Mouse (Mus musculus) limb, embryonic 12.5 days (tissue): ENCODE measurements at regions not wholly inside any gene's neighbourhood (a gene's known extent, or its start where the extent isn't known, plus 50 kb on each side); places are given as distances from the start of the nearest gene placed in this dataset.
A peak's percentile ranks its signal among the peaks of the same experiment; 100 is the strongest.

ENCODE experiments used
- ATAC-seq: fragments of 200-750 bp; cut with Nextera tagmentation; 2 replicates; pipeline ENCODE4 v1.8.0; 2017; ENCODE audit warnings: low read depth, moderate TSS enrichment; ENCODE audit not compliant: insufficient number of reproducible peaks, insufficient read depth, low FRiP score, low TSS enrichment
- H3K27ac ChIP-seq: fragments of 300-500 bp; sonication (generic); 2 replicates; pipeline ENCODE4 v1.5.1; 2016; ENCODE audit warnings: mild to moderate bottlenecking, moderate library complexity
- H3K27me3 ChIP-seq: fragments of 300-500 bp; sonication (generic); 2 replicates; pipeline ENCODE4 v1.6.1; 2016; ENCODE audit warnings: mild to moderate bottlenecking, moderate library complexity
- H3K36me3 ChIP-seq: fragments of 300-500 bp; sonication (generic); 2 replicates; pipeline ENCODE4 v1.6.1; 2016; ENCODE audit warnings: mild to moderate bottlenecking, moderate library complexity
- H3K4me1 ChIP-seq: fragments of 300-500 bp; sonication (generic); replicated peaks from 2 replicates; pipeline ENCODE4 v1.6.1; 2016
- H3K4me2 ChIP-seq: fragments of 300-500 bp; sonication (generic); 2 replicates; pipeline ENCODE4 v1.6.1; 2016; ENCODE audit warnings: mild to moderate bottlenecking, moderate library complexity
- H3K4me3 ChIP-seq: fragments of 300-500 bp; sonication (generic); replicated peaks from 2 replicates; pipeline ENCODE4 v1.5.1; 2016; ENCODE audit warnings: mild to moderate bottlenecking
- H3K9ac ChIP-seq: fragments of 300-500 bp; sonication (generic); replicated peaks from 2 replicates; pipeline ENCODE4 v1.6.1; 2016; ENCODE audit warnings: mild to moderate bottlenecking, moderate library complexity
- H3K9me3 ChIP-seq: fragments of 300-500 bp; sonication (generic); 2 replicates; pipeline ENCODE4 v1.6.1; 2016; ENCODE audit warnings: mild to moderate bottlenecking, moderate library complexity
- WGBS: fragments of 180-500 bp; shearing (Covaris S2); methylation state at CpG from one replicate; pipeline ENCODE4 v1.1.7; 2016; 5-methylcytosine and 5-hydroxymethylcytosine counted together

DNA sequence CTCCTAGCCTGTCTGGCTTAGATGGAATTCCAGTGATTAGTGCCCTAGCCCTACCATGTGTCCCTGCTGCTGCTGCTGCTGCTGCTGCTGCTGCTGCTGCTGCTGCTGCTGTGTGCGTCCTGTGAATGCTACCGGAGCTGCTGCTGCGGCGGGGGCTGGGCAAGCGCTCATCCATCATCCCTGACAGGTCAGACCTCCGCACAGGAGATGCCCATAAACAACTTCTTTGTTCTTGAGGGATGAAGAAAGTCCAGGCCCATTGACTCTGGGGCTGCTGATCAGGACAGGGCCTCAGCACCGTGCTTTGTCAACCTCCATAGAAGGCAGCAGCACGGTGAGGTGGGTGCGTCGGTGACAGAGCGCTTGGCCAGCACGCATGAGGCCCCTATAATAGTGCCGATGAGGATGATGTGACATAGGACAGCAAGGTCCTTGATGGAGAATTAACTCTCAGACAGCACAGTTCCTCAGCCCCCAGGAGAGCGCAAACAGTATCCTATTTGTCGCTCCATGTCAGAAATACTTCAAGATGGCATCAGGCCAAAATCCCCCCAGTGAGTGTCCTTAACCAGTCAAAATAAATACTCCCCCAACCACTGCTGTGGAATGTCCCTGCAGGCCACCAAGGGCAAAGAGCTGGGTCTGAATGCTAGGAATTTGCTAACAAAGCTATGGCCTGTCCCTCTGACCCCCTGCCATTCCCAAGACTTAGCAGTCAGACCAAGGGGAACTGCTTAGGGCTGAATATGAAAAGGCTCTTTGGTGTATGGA is 95.1 kb upstream of the Errfi1 start:
- peak overlapping the region; percentile 35 for H3K4me2 ChIP-seq
- peak overlapping the region; percentile 80 for H3K27ac ChIP-seq
- peaks cover 25% of the 10 kb centered on the region for H3K4me1 ChIP-seq
- WGBS, result 12% methylated on average over 15 of the region's 15 CpGs
- no peaks in the 10 kb centered on the region for H3K27me3 ChIP-seq
- no peaks in the 10 kb centered on the region for H3K36me3 ChIP-seq
- no peak overlapping the region for H3K4me3 ChIP-seq
- peak; percentile 49; the same call in 1 of the 2 replicates for ATAC-seq
- H3K9ac ChIP-seq, result 0 out of 2 replicates have a peak overlapping the region, but pooled peaks have one; percentile 32
- no peaks in the 10 kb centered on the region for H3K9me3 ChIP-seq

DNA sequence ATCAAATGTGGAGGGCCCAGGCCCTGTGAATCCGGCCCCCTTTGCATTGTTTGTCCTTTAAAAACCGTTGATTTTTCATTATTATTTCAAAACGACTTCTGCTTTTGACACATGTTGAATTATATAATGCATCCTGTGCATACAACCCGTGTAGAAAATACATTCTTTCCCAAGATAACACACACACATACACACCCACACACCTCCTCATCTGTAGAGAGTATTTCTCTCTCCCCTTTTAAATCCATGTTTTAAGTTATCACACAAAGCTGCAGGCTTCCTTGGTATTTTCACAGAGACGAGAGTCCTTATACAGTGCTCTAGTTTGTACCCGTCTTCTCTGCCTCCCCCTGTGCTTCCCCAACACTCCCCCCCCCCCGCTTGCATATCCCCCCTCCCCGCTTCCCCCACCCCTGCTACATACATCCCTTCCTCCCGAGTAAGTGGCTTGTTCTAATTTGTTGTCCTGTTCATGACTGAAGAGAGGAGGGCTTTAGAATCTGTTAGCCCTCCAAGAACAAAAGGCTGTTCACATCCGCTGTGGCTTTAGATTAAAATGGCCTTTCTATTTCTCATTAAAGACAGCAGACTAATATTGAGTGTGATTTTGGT is 95.8 kb upstream of the Errfi1 start:
- WGBS, result 40% methylated on average over 10 of the region's 10 CpGs
- Histone ChIP-seq H3K4me1 (peaks cover 25% of the 10 kb centered on the region), H3K27ac (peak overlapping the region; percentile 80), H3K9ac (0 out of 2 replicates have a peak overlapping the region, but pooled peaks have one; percentile 32), H3K4me3 (no peak overlapping the region), H3K9me3 (no peaks in the 10 kb centered on the region), H3K4me2 (peak overlapping the region; percentile 35), H3K36me3 (no peaks in the 10 kb centered on the region), H3K27me3 (no peaks in the 10 kb centered on the region)
- ATAC-seq, result no peak

DNA sequence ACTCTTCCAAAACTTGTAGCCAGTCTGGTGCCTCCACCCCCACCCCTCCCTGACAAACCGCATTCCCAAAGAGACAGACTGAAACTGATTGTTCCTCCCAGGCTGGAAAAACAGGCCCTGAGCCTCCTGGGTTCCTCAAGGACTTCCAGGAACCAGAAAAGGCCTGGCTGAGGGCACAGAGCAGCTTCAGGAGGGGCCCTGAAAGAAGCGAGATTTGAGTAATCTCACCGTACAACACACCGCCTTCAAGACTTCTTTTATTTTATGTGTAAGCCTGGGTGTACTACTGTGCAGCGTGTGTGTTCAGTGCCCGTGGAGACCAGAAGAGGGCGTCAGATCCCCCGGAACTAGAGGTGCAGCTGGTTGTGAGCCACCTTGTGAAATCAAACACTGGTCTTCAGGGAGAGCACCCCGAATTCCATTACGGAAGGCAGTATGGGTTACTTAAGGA is 96.4 kb upstream of the Errfi1 start:
- no peak overlapping the region for H3K9ac ChIP-seq
- peak overlapping the region; percentile 35; the same call in 1 of the 2 replicates for H3K27ac ChIP-seq
- 81% methylated on average over 10 of the region's 10 CpGs for WGBS

DNA sequence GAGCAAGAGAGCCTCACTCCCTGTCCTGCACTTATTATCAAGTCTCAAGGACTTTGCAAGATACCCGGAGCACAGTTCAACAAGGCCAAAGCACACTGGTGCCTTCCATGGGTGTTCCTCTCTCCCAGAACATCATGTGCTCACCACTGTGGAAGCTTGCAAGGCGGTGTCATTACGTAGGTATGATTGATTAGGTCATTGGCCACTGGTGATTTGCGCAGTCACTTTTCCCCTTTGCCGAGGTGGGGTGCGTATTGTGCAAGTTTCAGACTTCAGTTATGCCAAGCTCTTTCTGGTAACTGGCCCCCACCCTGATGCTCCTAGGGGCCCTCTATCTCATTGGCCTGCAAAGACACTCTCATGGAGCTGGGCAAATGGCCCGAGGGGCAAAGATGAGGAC is 98.3 kb upstream of the Errfi1 start:
- H3K36me3 ChIP-seq, result no peaks in the 10 kb centered on the region
- no peak overlapping the region for H3K27ac ChIP-seq
- no peaks in the 10 kb centered on the region for H3K9me3 ChIP-seq
- H3K27me3 ChIP-seq, result no peaks in the 10 kb centered on the region
- peaks cover 34% of the 10 kb centered on the region for H3K4me1 ChIP-seq
- no peak for ATAC-seq
- no peak overlapping the region for H3K4me3 ChIP-seq
- H3K9ac ChIP-seq, result no peak overlapping the region
- WGBS, result 93% methylated on average over 7 of the region's 7 CpGs
- H3K4me2 ChIP-seq, result no peak overlapping the region

More for the DNA sequence above, 96.4 kb upstream of the Errfi1 start:
- peaks cover 25% of the 10 kb centered on the region for H3K4me1 ChIP-seq
- no peak overlapping the region for H3K4me3 ChIP-seq
- no peaks in the 10 kb centered on the region for H3K9me3 ChIP-seq
- ATAC-seq, result no peak
- H3K36me3 ChIP-seq, result no peaks in the 10 kb centered on the region
- H3K27me3 ChIP-seq, result no peaks in the 10 kb centered on the region
- H3K4me2 ChIP-seq, result no peak overlapping the region

DNA sequence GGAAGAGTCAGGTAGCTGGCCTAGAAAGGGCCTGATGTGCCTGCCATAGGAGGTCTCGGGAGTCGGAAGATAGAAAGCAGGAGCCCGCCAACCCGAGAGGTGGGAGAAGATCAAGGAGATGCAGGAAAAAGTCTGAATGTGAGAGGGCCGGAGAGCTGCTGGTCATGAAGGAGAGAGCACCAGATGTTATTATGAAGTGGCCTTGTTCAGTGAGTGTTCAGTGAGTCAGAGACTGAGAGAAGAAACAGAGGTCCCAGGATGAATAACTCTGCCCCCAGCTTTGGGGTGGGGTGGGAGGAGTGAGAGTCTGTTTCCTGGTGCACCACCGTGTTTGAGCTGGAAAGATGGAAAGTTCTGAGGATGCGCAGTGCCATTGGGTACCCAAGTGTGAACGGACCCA is 100.2 kb upstream of the Slc45a1 start:
- Histone ChIP-seq H3K4me2 (no peak overlapping the region), H3K36me3 (no peaks in the 10 kb centered on the region), H3K4me3 (no peak overlapping the region), H3K9ac (no peak overlapping the region), H3K27ac (no peak overlapping the region), H3K4me1 (peaks cover 24% of the 10 kb centered on the region), H3K9me3 (no peaks in the 10 kb centered on the region), H3K27me3 (no peaks in the 10 kb centered on the region)
- no peak for ATAC-seq
- 75% methylated on average over 8 of the region's 8 CpGs for WGBS

DNA sequence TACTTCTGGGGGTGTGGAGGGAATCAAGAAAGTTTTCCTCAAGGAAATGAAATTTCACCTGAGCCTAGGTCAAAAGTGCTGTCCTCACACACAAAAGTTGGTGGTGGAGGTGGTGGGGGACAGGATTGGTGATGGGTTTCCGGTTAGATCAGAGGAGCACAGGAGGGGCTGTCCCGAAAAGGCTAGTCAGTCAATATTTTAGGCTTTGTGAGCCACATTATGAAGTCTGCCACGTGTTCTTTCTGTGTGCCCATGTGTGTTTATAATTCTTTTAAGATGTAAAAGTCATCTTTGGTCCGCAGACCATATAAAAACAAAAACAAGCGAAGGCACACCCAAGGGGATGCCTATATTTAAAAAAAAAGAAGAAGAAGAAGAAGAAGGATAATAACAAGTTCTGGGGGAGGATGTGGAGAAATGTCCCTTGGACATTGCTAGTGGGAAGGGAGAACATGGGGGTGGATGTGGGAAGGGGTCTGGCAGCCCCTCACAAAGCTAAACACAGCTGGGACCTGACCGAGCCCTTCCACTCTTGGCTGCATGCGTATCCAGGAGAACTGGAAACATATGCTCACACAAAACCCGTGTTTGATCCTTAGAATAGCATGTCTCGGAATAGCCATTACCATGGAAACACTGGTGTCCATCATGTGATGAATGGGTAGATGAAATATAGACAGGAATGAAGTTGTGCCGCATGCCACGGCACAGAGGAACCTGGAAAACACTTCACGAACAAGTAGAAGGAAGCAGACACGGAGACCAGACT is 98.7 kb upstream of the Slc45a1 start:
- Histone ChIP-seq H3K9ac (no peak overlapping the region), H3K27me3 (no peaks in the 10 kb centered on the region), H3K4me2 (no peak overlapping the region), H3K4me1 (peaks cover 31% of the 10 kb centered on the region), H3K27ac (0 out of 2 replicates have a peak overlapping the region, but pooled peaks have one; percentile 35), H3K36me3 (no peaks in the 10 kb centered on the region), H3K9me3 (no peaks in the 10 kb centered on the region), H3K4me3 (no peak overlapping the region)
- WGBS, result 64% methylated on average over 13 of the region's 13 CpGs
- no peak for ATAC-seq

DNA sequence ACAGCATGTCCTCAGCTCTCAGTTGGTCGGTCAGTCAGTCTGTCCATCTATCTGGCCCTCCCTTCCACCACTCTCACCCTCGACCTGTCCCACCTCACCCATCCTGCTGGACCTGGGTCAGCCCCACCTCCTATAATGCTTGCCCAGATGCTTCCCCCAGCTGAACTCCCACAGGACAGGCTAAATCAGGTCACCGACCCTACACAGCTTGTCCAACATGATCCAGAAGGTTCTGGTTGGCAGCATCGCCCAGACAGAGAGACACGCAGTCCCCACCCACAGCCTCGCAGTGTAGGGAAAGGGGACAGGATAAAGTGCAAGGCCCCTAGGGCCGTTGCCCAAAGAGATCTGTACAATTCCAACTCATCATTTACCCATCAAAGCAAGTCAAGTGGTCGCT is 97.1 kb upstream of the Slc45a1 start:
- Histone ChIP-seq H3K4me2 (no peak overlapping the region), H3K4me3 (no peak overlapping the region), H3K9ac (no peak overlapping the region), H3K27ac (0 out of 2 replicates have a peak overlapping the region, but pooled peaks have one; percentile 25), H3K9me3 (no peaks in the 10 kb centered on the region), H3K36me3 (no peaks in the 10 kb centered on the region), H3K27me3 (no peaks in the 10 kb centered on the region), H3K4me1 (peaks cover 36% of the 10 kb centered on the region)
- ATAC-seq, result no peak
- WGBS, result 80% methylated on average over 8 of the region's 8 CpGs

DNA sequence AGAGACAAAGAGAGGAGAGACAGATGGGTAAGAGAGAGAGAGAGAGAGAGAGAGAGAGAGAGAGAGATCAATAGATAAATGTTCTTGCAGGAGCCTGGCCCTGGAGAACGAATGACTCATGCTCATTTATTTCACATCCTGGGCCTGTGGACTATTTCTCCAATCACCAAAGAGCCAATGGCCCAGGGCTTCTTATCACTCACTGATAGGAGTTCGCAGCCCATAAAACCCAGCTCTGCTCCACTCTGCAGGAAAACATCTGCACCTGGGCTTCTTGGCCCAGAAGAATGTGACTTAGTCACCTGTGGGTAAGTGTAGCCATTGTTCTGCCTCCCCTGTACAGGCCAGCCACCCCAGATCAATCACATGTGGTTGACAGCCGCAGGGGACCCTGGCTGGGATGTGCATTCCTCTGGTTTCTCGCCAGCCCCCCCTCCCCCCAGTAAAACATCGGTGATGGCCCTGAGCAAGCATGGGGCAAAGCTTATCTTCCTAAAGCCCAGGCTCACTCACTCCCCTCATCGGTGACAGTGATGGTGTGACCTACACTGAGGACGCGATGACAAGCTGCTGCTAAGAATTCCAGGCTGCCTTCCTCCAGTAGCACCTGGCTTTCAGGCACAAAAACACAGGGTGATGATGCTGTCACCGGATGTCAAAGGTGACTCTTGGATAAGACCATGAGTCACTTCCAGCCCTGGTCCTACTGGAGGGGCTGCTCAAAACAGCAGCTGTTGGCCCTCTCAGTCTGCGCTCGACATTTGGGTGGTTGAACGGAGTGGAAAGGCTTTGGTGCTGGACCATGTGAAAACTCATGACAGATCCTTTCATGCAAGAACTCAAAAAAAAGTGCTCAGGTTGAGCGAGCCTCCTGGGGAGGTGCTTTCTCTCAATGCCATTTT is 96.4 kb upstream of the Slc45a1 start:
- peaks cover 41% of the 10 kb centered on the region for H3K4me1 ChIP-seq
- WGBS, result 47% methylated on average over 13 of the region's 13 CpGs
- ATAC-seq, result peak; percentile 24; the same call in 1 of the 2 replicates

DNA sequence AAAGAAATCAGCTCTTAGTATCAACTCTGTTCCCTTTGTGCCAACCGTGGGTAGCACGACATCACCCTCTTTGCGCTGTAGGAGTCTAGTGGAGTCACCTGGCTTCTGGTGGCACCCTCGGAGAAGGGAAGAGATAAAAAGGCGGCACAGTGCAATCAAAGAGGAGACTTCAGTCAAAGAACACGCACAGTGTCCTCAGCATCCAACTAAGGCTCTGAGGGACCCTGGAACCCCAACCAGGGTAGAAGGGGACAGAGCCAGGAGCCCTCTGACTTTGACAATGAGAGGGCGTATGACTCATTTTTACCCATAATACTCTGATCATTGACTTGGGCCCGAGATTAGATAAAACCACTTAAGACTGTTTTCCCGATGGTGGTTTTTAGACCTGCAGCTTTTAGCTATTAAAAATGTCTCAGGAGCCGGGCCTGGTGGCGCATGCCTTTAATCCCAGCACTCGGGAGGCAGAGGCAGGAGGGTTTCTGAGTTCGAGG is 94.5 kb upstream of the Slc45a1 start:
- no peak overlapping the region for H3K4me2 ChIP-seq
- H3K9me3 ChIP-seq, result no peaks in the 10 kb centered on the region
- no peaks in the 10 kb centered on the region for H3K36me3 ChIP-seq
- no peaks in the 10 kb centered on the region for H3K27me3 ChIP-seq
- peak overlapping the region; percentile 75 for H3K27ac ChIP-seq
- H3K9ac ChIP-seq, result no peak overlapping the region
- no peak for ATAC-seq
- no peak overlapping the region for H3K4me3 ChIP-seq
- 88% methylated on average over 13 of the region's 13 CpGs for WGBS
- H3K4me1 ChIP-seq, result peaks cover 45% of the 10 kb centered on the region

More for the DNA sequence above, 96.4 kb upstream of the Slc45a1 start:
- no peak overlapping the region for H3K9ac ChIP-seq
- H3K27ac ChIP-seq, result no peak overlapping the region
- no peaks in the 10 kb centered on the region for H3K27me3 ChIP-seq
- H3K4me3 ChIP-seq, result no peak overlapping the region
- H3K36me3 ChIP-seq, result no peaks in the 10 kb centered on the region
- H3K9me3 ChIP-seq, result no peaks in the 10 kb centered on the region
- H3K4me2 ChIP-seq, result no peak overlapping the region
